Mouse (Mus musculus) liver, embryonic 14.5 days (tissue): ENCODE measurements at regions not wholly inside any gene's neighbourhood (a gene's known extent, or its start where the extent isn't known, plus 50 kb on each side); places are given as distances from the start of the nearest gene placed in this dataset.

Experiments
- ATAC-seq: fragments of 200-750 bp; cut with Nextera tagmentation; 2 replicates; pipeline ENCODE4 v1.8.0; 2017; ENCODE audit warnings: moderate number of reproducible peaks, mild to moderate bottlenecking, moderate library complexity; ENCODE audit not compliant: insufficient read depth
- DNase-seq, 3 experiments: peaks; one replicate each; pipeline ENCODE4 v3.0.0-alpha.2; 2012 to 2013; ENCODE audit warnings: low read depth in 3 of 3, low spot score in 3 of 3
- H3K27ac ChIP-seq: fragments of 300-500 bp; sonication (generic); 2 replicates; pipeline ENCODE4 v1.5.1; 2014; ENCODE audit warnings: moderate library complexity, mild to moderate bottlenecking, control low read depth, inconsistent platforms
- H3K27me3 ChIP-seq: fragments of 300-500 bp; sonication (generic); 2 replicates; pipeline ENCODE4 v1.6.1; 2014; ENCODE audit warnings: mild to moderate bottlenecking, low read length, moderate library complexity; ENCODE audit not compliant: control insufficient read depth, insufficient read depth
- H3K36me3 ChIP-seq: fragments of 300-500 bp; sonication (generic); replicated peaks from 2 replicates; pipeline ENCODE4 v1.6.1; 2014; ENCODE audit warnings: low read depth; ENCODE audit not compliant: control insufficient read depth, insufficient read depth
- H3K4me1 ChIP-seq, 2 experiments: fragments of 200-500 bp in 1 of 2; fragments of 300-500 bp in 1 of 2; sonication (generic) in 1 of 2; replicated peaks; 2 replicates each; pipeline ENCODE4 v1.6.1; 2012 to 2014; ENCODE audit warnings: antibody characterized with exemption in 1 of 2, inconsistent platforms in 1 of 2, low read length in 1 of 2; ENCODE audit not compliant: control insufficient read depth in 2 of 2, insufficient read depth in 2 of 2
- H3K4me2 ChIP-seq: fragments of 300-500 bp; sonication (generic); 2 replicates; pipeline ENCODE4 v1.6.1; 2014; ENCODE audit warnings: low read depth, mild to moderate bottlenecking, control low read depth, moderate library complexity
- H3K4me3 ChIP-seq, 2 experiments: fragments of 200-500 bp in 1 of 2; fragments of 300-500 bp in 1 of 2; sonication (generic) in 1 of 2; 2 replicates each; pipeline ENCODE4 v1.5.1; 2012 to 2014; ENCODE audit warnings: low read depth in 2 of 2, low read length in 2 of 2, mild to moderate bottlenecking in 2 of 2, control low read depth in 1 of 2, inconsistent platforms in 1 of 2, moderate library complexity in 1 of 2; ENCODE audit not compliant: insufficient read depth in 1 of 2
- H3K9ac ChIP-seq: fragments of 300-500 bp; sonication (generic); replicated peaks from 2 replicates; pipeline ENCODE4 v1.6.1; 2014; ENCODE audit warnings: mild to moderate bottlenecking, control low read depth, moderate library complexity
- H3K9me3 ChIP-seq: fragments of 300-500 bp; sonication (generic); 2 replicates; pipeline ENCODE4 v1.6.1; 2016; ENCODE audit warnings: low read length, mixed read lengths; ENCODE audit not compliant: control insufficient read depth
- CTCF ChIP-seq: IDR thresholded peaks from 2 replicates; pipeline ENCODE4 v1.5.1; 2016; ENCODE audit warnings: antibody characterized with exemption, low read depth, control low read depth
- EP300 ChIP-seq: IDR thresholded peaks from 2 replicates; pipeline ENCODE4 v1.6.1; 2016; ENCODE audit warnings: antibody characterized with exemption, low read depth
- WGBS: fragments of 180-500 bp; shearing (Covaris S2); extraction: QIAGEN DNeasy Blood & Tissue Kit; methylation state at CpG from one replicate; pipeline ENCODE4 v1.1.7; 2014; ENCODE audit not compliant: insufficient replicate concordance; 5-methylcytosine and 5-hydroxymethylcytosine counted together

GRCm38 (mm10) chr15:56562143-56562542 lies 915.3 kb downstream of the Slc22a22 start:
- Histone ChIP-seq H3K9me3 (no peaks in the 10 kb centered on the region), H3K4me1 (no peaks in the 10 kb centered on the region), H3K4me3 (no peak overlapping the region), H3K9ac (no peak overlapping the region), H3K27ac (no peak overlapping the region), H3K36me3 (no peaks in the 10 kb centered on the region), H3K27me3 (no peaks in the 10 kb centered on the region), H3K4me2 (no peak overlapping the region)
- ATAC-seq (no peak), DNase-seq (no peak)
- no peak for TF ChIP-seq EP300
- TF ChIP-seq CTCF, result no peak
- WGBS, result 55% methylated on average over 2 of the region's 2 CpGs

DNA sequence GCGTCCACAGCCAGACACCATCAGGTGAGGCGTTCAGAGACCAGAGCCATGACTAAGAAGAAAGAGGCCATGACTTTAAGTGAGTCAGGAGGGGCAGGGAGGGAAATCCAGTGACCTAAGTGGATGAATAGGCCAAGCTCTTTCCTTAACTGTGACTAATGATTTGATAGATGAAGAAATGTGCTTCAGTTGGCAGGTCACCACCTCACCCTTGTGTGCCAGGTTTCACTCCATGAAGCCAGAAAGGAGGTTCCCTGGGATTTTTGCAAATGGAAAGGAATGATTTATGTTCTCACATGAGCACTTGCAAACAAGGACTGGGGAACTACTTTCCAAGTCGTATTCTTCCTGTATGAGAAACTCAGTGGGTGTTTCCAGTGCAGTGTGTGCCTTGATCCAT lies 923.0 kb downstream of the Slc22a22 start:
- WGBS, result 50% methylated on average over 3 of the region's 3 CpGs
- Histone ChIP-seq H3K4me2 (no peak overlapping the region), H3K9ac (no peak overlapping the region), H3K27ac (no peak overlapping the region), H3K9me3 (no peaks in the 10 kb centered on the region), H3K4me1 (no peaks in the 10 kb centered on the region), H3K27me3 (no peaks in the 10 kb centered on the region), H3K36me3 (no peaks in the 10 kb centered on the region), H3K4me3 (no peak overlapping the region)
- TF ChIP-seq EP300, result no peak
- ATAC-seq (no peak), DNase-seq (no peak)

GRCm38 (mm10) chr15:56553851-56554250 lies 923.6 kb downstream of the Slc22a22 start:
- TF ChIP-seq CTCF (no peak), EP300 (no peak)
- H3K36me3 ChIP-seq, result no peaks in the 10 kb centered on the region
- H3K27me3 ChIP-seq, result no peaks in the 10 kb centered on the region
- no peak overlapping the region for H3K4me3 ChIP-seq
- 38% methylated on average over 1 of the region's 1 CpGs for WGBS
- DNase-seq, result no peak
- no peaks in the 10 kb centered on the region for H3K9me3 ChIP-seq
- H3K4me2 ChIP-seq, result no peak overlapping the region
- no peaks in the 10 kb centered on the region for H3K4me1 ChIP-seq
- no peak overlapping the region for H3K9ac ChIP-seq
- H3K27ac ChIP-seq, result no peak overlapping the region
- no peak for ATAC-seq

GRCm38 (mm10) chr15:56531529-56531928 lies 945.9 kb downstream of the Slc22a22 start:
- Histone ChIP-seq H3K4me1 (no peaks in the 10 kb centered on the region), H3K9ac (no peak overlapping the region), H3K4me2 (no peak overlapping the region), H3K27me3 (no peaks in the 10 kb centered on the region), H3K9me3 (no peaks in the 10 kb centered on the region), H3K4me3 (no peak overlapping the region), H3K27ac (no peak overlapping the region), H3K36me3 (no peaks in the 10 kb centered on the region)
- no peak for ATAC-seq
- WGBS, result 35% methylated on average over 2 of the region's 2 CpGs
- no peak for TF ChIP-seq CTCF
- no peak for TF ChIP-seq EP300
- DNase-seq, result no peak

DNA sequence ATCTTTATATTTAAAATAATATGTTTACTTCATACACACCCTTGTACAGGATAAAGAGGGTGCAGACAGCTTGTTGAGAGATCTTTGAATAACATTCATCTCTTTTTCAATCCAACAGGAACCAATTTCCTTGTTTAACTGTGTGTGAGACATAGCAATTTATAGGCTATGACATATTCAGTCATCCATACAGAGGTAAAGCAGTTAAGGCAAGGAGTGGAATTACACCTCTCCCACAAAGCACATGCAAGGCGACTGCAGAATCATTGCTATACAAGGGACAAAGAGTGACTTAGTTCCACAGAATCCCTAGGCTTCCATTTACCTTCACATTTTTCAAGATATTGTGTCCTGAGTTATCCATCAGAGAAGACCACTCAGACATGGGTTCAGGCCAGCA lies 959.0 kb downstream of the Slc22a22 start:
- Histone ChIP-seq H3K9me3 (no peaks in the 10 kb centered on the region), H3K27me3 (no peaks in the 10 kb centered on the region), H3K4me1 (no peaks in the 10 kb centered on the region), H3K36me3 (no peaks in the 10 kb centered on the region), H3K4me2 (no peak overlapping the region), H3K27ac (no peak overlapping the region), H3K4me3 (no peak overlapping the region), H3K9ac (no peak overlapping the region)
- 72% methylated on average over 1 of the region's 1 CpGs for WGBS
- TF ChIP-seq CTCF, result no peak
- no peak for TF ChIP-seq EP300
- ATAC-seq, result no peak
- DNase-seq, result no peak

GRCm38 (mm10) chr15:56516095-56516494 lies 961.3 kb downstream of the Slc22a22 start:
- 61% methylated on average over 2 of the region's 2 CpGs for WGBS
- H3K4me1 ChIP-seq, result no peaks in the 10 kb centered on the region
- H3K36me3 ChIP-seq, result no peaks in the 10 kb centered on the region
- no peak overlapping the region for H3K9ac ChIP-seq
- DNase-seq (no peak), ATAC-seq (no peak)
- no peak overlapping the region for H3K27ac ChIP-seq
- TF ChIP-seq CTCF, result no peak
- TF ChIP-seq EP300, result no peak
- H3K4me3 ChIP-seq, result no peak overlapping the region
- no peaks in the 10 kb centered on the region for H3K9me3 ChIP-seq
- no peak overlapping the region for H3K4me2 ChIP-seq
- no peaks in the 10 kb centered on the region for H3K27me3 ChIP-seq
